Mouse (Mus musculus): ENCODE results near the gene Ssmem1.
A peak's percentile ranks its signal among the peaks of the same experiment; 100 is the strongest.

Gene Ssmem1

GRCm38 (mm10) chr6:30526586-30527515 lies 17.2 kb downstream of the Ssmem1 start:
- no peak for DNase-seq (ENCODE audit: low spot score in 2 of 2)

GRCm38 (mm10) chr6:30528800-30529199 lies 19.2 kb downstream of the Ssmem1 start:
- no peak for DNase-seq (ENCODE audit: low spot score in 2 of 2)

- DNase-seq (ENCODE audit: low spot score in 2 of 2) = no peak
Measured at GRCm38 (mm10) chr6:30535340-30535739, 25.7 kb downstream of the Ssmem1 start.

GRCm38 (mm10) chr6:30538240-30538639 lies 28.6 kb downstream of the Ssmem1 start:
- no peak for DNase-seq (ENCODE audit: low spot score in 2 of 2)

- DNase-seq (ENCODE audit: low spot score in 2 of 2) = no peak
Measured at GRCm38 (mm10) chr6:30538800-30539199, 29.2 kb downstream of the Ssmem1 start.

- no peak for DNase-seq (ENCODE audit: low spot score in 2 of 2)
Measured at GRCm38 (mm10) chr6:30541009-30541799, 31.6 kb downstream of the Ssmem1 start, which contains the start of gene Cpa2. Gene Cpa2, plus strand, starts transcription at chr6:30541582.

GRCm38 (mm10) chr6:30542277-30542676 lies 32.6 kb downstream of the Ssmem1 start:
- DNase-seq (ENCODE audit: low spot score in 2 of 2) = no peak

GRCm38 (mm10) chr6:30543077-30543476 lies 33.4 kb downstream of the Ssmem1 start:
- DNase-seq (ENCODE audit: low spot score in 2 of 2) = no peak

- DNase-seq (ENCODE audit: low spot score in 2 of 2) = no peak
Measured at GRCm38 (mm10) chr6:30543851-30544250, 34.2 kb downstream of the Ssmem1 start.

GRCm38 (mm10) chr6:30545689-30546088 lies 36.0 kb downstream of the Ssmem1 start:
- DNase-seq (ENCODE audit: low spot score in 2 of 2) = no peak

- no peak for DNase-seq (ENCODE audit: low spot score in 2 of 2)
Measured at GRCm38 (mm10) chr6:30546571-30547273, 37.1 kb downstream of the Ssmem1 start.

GRCm38 (mm10) chr6:30547274-30547645 lies 37.6 kb downstream of the Ssmem1 start:
- DNase-seq (ENCODE audit: low spot score in 2 of 2) = no peak

GRCm38 (mm10) chr6:30547656-30548306 lies 38.1 kb downstream of the Ssmem1 start:
- DNase-seq (ENCODE audit: low spot score in 2 of 2) = peak; percentile 63 to 66

- peak in 1 of 2 experiments; percentile 37 for DNase-seq (ENCODE audit: low spot score in 2 of 2)
Measured at GRCm38 (mm10) chr6:30549231-30549761, 39.6 kb downstream of the Ssmem1 start.

GRCm38 (mm10) chr6:30550496-30551192 lies 41.0 kb downstream of the Ssmem1 start:
- DNase-seq (ENCODE audit: low spot score in 2 of 2) = no peak

- no peak for DNase-seq (ENCODE audit: low spot score in 2 of 2)
Measured at GRCm38 (mm10) chr6:30551193-30551515, 41.5 kb downstream of the Ssmem1 start.

GRCm38 (mm10) chr6:30551644-30552580 lies 42.3 kb downstream of the Ssmem1 start:
- DNase-seq (ENCODE audit: low spot score in 2 of 2) = no peak

GRCm38 (mm10) chr6:30552628-30553027 lies 43.0 kb downstream of the Ssmem1 start:
- DNase-seq (ENCODE audit: low spot score in 2 of 2) = no peak

GRCm38 (mm10) chr6:30553381-30554010 lies 43.8 kb downstream of the Ssmem1 start:
- no peak for DNase-seq (ENCODE audit: low spot score in 2 of 2)

All from heart, adult 9 months (tissue).